Mouse (Mus musculus) left cerebral cortex, postnatal 4 days (tissue): Measurements from ENCODE around the gene Gadd45g. TPM values are rescaled to one million over a fixed set of nuclear protein-coding genes. Genes with fewer than 3 reads are reported as not detected.
"Not testable (repeated sequence)": the region's sequence is repeated elsewhere in the genome, so short reads cannot be mapped to it uniquely, and the experiment has no call there.

Source experiments
- DNase-seq: peaks from one replicate; pipeline ENCODE4 v3.0.0-alpha.2; 2022
- intact Hi-C: fragments of 180-260 bp; cut with DNase I; formaldehyde crosslinking; loops from one replicate; pipeline ENCODE4 v1.15.1; 2025
- total RNA-seq, 2 experiments: library from RNA; stranded (reverse); gene quantifications; 2 replicates each; pipeline ENCODE4 v1.2.3; 2021

The Gadd45g gene
- total RNA-seq, 2 experiments from 2014 or later: 8.6 to 11.0 TPM

GRCm38 (mm10) chr13:51832491-51832890 is 14.0 kb upstream of the Gadd45g start:
- DNase-seq: no peak
- intact Hi-C loops: loop anchor here (10.0 kb wide), 2 partner anchors 702 to 792 kb away; partner anchors contain the start of gene Diras2

GRCm38 (mm10) chr13:51833611-51834010 is 12.9 kb upstream of the Gadd45g start:
- peak; percentile 88 for DNase-seq
- intact Hi-C loops: loop anchor here (10.0 kb wide), 2 partner anchors 701 to 791 kb away; partner anchors contain the start of gene Diras2

DNA sequence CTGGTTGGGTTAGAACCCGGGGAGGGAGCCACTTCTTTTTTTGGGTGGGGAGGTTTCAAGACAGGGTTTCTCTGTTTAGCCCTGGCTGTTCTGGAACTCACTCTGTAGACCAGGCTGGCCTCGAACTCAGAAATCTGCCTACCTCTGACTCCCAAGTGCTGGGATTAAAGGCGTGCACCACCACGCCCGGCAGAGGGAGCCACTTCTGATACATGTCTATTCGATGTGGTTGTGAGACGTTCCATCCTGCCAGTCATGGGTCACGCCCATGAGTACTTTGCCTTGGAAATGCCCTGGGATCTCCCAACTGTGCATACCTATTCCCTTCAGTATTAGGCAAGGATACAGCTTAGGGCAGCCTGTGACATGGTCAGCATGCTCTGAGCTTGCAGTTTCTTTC is 12.5 kb upstream of the Gadd45g start:
- intact Hi-C loops: loop anchor here (10.0 kb wide), 2 partner anchors 701 to 791 kb away; partner anchors contain the start of gene Diras2
- DNase-seq: peak; percentile 45

- intact Hi-C loops: loop anchor here (10.0 kb wide), 2 partner anchors 700 to 790 kb away; partner anchors contain the start of gene Diras2
- DNase-seq: no peak
These were observed 12.0 kb upstream of the Gadd45g start for GRCm38 (mm10) chr13:51834520-51834919.

- intact Hi-C loops: loop anchor here (10.0 kb wide), 2 partner anchors 700 to 790 kb away; partner anchors contain the start of gene Diras2
- DNase-seq: not testable (repeated sequence)
These were observed 11.3 kb upstream of the Gadd45g start for GRCm38 (mm10) chr13:51835208-51835607.

GRCm38 (mm10) chr13:51837402-51837801 is 9.1 kb upstream of the Gadd45g start:
- no peak for DNase-seq
- intact Hi-C loops: loop anchor here (10.0 kb wide), 2 partner anchors 697 to 787 kb away; partner anchors contain the start of gene Diras2

DNA sequence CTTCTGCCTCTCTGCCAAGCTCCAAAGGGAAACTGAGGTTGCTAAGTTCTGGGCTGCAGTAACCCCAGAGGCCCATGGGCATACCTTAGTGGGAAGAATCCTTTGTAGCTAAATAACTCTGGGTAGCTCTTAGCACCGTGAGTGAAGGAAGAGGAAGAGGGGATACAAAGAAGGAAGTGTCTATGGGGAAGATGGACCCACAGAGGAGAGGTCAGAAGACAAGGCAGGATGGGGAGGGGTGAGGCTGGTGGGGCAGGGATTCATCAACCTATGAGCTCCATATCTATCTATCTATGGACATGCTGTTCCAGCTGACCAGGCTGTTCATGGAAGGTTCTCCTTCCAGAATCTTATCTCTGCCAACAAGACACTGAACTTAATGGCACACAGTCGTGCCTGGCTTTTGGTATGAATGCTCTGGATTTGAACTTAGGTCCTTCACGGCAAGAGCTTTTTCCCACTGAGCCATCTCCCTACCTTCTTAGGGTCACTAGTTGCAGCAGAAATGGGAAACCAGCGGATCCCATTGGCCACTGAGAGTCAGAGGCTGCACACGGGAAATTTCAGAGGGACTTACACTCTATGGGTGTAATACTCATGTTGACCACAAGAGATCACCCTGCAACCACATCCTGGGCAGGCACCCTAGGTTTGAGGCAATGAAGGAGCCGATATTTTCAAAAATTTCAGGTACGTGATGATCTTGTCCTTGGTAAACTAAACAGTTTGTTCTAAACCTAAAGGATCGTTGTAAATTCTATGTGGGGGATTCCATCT is 7.0 kb upstream of the Gadd45g start:
- no peak for DNase-seq
- intact Hi-C loops: loop anchor here (10.0 kb wide), 2 partner anchors 695 to 785 kb away; partner anchors contain the start of gene Diras2

GRCm38 (mm10) chr13:51840702-51841101 is 5.8 kb upstream of the Gadd45g start:
- intact Hi-C loops: no loop called here
- no peak for DNase-seq

GRCm38 (mm10) chr13:51841541-51842115 is 4.8 kb upstream of the Gadd45g start:
- intact Hi-C loops: loop anchor here (2.0 kb wide), 1 partner anchor 381 kb away; no protein-coding TSS in a partner anchor
- no peak for DNase-seq

GRCm38 (mm10) chr13:51842191-51842590 is 4.3 kb upstream of the Gadd45g start:
- DNase-seq: no peak
- intact Hi-C loops: loop anchor here (2.0 kb wide), 1 partner anchor 381 kb away; no protein-coding TSS in a partner anchor

DNA sequence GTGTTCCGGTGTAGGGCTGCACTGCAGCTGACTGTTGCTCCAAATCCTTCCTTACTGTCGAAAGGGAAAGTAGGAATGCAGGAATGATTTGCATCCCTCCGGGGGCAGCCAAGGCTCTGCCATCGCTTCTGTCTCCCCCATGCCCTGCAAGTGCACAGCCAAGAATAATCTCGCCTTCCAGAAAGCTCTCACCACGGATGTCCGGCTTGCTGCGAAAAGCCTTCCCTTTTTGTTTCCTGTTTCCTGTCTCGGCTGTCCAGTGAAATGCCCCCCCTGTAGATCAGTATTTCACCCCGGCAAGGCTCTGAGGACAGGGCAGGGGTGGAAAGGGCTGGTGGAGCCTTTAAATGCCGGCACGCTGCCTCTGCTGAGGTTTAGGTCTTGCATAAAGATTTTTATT is 3.7 kb upstream of the Gadd45g start:
- intact Hi-C loops: loop anchor here (2.0 kb wide), 1 partner anchor 380 kb away; no protein-coding TSS in a partner anchor
- DNase-seq: no peak

DNA sequence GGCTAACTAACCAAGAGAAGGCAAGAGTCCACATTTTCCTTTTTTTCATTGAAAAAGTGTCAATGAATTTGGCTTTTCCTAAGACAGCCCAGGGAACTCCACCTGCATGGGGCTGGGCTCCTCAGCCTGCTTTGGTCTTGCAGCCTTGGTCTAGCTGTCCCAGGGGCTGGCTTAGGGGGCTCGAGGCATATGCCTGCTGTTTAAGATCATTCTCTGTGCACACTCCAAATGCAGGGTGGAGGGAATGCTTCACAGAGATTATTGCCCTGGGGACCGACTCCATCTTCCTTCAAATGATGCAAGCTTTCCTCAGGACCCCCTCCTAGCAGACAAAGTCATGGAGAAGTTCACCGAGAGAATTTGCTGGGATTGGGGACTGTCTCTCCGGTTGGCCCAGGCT is 3.2 kb upstream of the Gadd45g start:
- intact Hi-C loops: loop anchor here (2.0 kb wide), 1 partner anchor 380 kb away; no protein-coding TSS in a partner anchor
- no peak for DNase-seq

GRCm38 (mm10) chr13:51844118-51844517 is 2.4 kb upstream of the Gadd45g start:
- no peak for DNase-seq
- intact Hi-C loops: no loop called here

DNA sequence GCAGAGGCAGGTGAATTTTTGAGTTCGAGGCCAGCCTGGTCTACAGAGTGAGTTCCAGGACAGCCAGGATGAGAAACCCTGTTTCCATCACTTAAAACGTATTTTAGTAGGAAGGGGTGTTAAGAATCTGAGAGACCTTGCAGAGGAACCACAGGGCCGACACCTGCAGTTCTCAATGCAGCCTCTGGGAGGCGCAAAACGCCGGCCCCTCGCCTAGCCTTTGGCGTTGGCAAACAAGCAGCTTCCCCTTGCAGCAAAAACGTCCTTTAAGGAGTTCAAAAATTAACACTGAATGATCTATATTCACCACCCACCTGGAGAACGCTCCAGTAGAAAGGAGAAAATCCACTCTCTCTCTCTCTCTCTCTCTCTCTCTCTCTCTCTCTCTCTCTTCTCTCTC is 1.8 kb upstream of the Gadd45g start:
- DNase-seq: peak; percentile 77
- intact Hi-C loops: loop anchor here (5.0 kb wide), 3 partner anchors 73 to 308 kb away; no protein-coding TSS in a partner anchor

DNA sequence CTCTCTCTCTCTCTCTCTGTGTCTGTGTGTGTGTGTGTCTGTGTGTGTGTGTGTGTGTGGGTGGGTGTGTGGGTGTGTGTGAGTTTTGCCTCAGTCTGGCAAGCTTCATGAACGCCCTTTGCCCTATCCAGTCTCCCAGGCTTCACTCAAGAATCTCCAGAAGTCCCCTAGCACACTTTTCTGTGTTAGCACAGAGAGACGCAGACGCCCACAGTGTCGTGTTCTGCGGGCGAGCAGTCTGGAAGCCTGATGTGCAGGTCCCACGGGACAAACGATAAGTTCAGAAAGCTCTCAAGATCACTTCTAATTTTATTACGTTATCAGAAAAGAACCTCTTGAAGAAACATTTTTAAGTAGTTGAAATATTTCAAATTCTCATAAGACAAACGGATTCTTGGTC is 1.4 kb upstream of the Gadd45g start:
- intact Hi-C loops: loop anchor here (5.0 kb wide), 3 partner anchors 72 to 307 kb away; no protein-coding TSS in a partner anchor
- DNase-seq: no peak

DNA sequence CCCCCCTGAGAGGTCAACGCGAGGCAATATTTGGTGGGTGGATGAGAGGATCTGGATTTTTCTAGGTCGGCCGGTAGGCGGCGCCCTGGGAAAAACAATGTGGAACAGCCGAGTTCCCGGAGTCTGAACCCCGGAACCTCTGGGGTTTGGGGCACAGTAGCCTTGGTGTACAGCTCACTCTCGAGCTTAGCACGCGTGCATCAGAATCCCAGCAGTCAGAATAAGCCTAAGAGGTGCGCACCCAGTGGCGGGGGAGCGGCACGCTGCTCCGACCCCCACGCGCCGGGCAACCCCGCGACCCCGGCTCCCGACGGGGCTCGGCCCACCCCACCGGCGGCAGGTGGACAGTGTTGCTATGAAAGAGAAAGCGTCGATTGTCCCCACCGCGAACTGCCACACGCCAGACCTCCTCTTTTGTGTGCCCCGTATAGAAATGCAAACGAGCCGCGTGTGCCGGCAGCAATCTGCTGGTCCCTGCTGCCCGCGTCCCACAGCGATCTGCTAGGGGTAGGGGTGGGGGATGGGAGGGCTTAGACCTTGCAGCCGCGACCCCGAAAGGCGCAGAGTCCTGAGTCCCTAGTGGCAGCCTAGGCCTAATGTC is 787 bp upstream of the Gadd45g start:
- DNase-seq: peak; percentile 87
- intact Hi-C loops: loop anchor here (5.0 kb wide), 3 partner anchors 72 to 307 kb away; no protein-coding TSS in a partner anchor

DNA sequence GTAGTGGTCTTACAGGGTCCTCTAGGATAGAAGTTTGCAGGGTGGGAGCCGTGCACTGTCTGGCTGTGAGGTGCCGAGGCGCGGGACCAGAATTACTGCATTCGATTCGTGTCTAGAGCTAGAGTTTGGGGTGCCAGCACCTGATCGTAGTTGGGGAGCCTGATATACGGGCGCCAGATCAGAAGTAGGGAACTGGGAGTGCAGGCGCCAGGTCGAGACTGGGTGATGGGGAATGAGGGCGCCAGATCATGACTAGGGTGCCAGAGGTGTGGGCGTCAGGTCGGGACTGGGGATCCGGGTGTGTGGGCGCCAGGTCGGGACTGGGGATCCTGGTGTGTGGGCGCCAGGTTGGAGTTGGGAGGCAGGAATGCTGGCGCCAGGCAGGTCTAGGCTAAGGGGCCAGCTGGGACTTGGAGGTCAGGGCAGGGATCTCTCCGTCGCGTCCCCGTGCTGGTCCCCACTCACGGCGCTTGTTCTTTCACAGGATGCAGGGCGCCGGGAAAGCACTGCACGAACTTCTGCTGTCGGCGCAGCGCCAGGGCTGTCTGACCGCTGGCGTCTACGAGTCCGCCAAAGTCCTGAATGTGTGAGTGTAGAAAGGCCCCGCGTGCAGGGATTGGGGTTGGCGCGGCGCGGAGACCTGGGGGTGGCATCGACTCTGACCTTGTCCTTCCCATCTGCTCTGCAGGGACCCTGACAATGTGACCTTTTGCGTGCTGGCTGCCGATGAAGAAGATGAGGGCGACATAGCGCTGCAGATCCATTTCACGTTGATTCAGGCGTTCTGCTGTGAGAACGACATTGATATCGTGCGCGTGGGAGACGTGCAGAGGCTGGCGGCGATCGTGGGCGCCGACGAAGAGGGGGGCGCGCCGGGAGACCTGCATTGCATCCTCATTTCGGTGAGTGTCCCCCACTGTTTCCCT is 653 bp downstream of the Gadd45g start:
- intact Hi-C loops: loop anchor here (5.0 kb wide), 3 partner anchors 70 to 305 kb away; no protein-coding TSS in a partner anchor
- DNase-seq: peak; percentile 79

GRCm38 (mm10) chr13:51847979-51848480 is 1.6 kb downstream of the Gadd45g start:
- intact Hi-C loops: loop anchor here (5.0 kb wide), 3 partner anchors 69 to 304 kb away; no protein-coding TSS in a partner anchor
- peak; percentile 83 for DNase-seq
